Mouse (Mus musculus): ENCODE measurements around the gene C2cd4a.

Gene C2cd4a

GRCm38 (mm10) chr9:67831359-67832045 is 628 bp downstream of the C2cd4a start:
- no peak for DNase-seq

- DNase-seq: peak; percentile 35
Observed at GRCm38 (mm10) chr9:67830411-67831358, 1.4 kb downstream of the C2cd4a start.

- peak; percentile 84 for DNase-seq
Observed at GRCm38 (mm10) chr9:67828182-67828581, 3.9 kb downstream of the C2cd4a start.

GRCm38 (mm10) chr9:67825527-67825926 is 6.6 kb downstream of the C2cd4a start:
- no peak for DNase-seq

- no peak for DNase-seq
Observed at GRCm38 (mm10) chr9:67823131-67823530, 9.0 kb downstream of the C2cd4a start.

- DNase-seq: no peak
Observed at GRCm38 (mm10) chr9:67818668-67818950, 13.5 kb downstream of the C2cd4a start.

- DNase-seq: no peak
Observed at GRCm38 (mm10) chr9:67817898-67818667, 14.0 kb downstream of the C2cd4a start.

- DNase-seq: no peak
Observed at GRCm38 (mm10) chr9:67816172-67816928, 15.8 kb downstream of the C2cd4a start.

GRCm38 (mm10) chr9:67813665-67814337 is 18.3 kb downstream of the C2cd4a start:
- peak; percentile 80 for DNase-seq

GRCm38 (mm10) chr9:67813171-67813570 is 19.0 kb downstream of the C2cd4a start:
- no peak for DNase-seq

- DNase-seq: no peak
Observed at GRCm38 (mm10) chr9:67811116-67811515, 21.0 kb downstream of the C2cd4a start.

- DNase-seq: no peak
Observed at GRCm38 (mm10) chr9:67810527-67810926, 21.6 kb downstream of the C2cd4a start.

- no peak for DNase-seq
Observed at GRCm38 (mm10) chr9:67807000-67807399, 25.1 kb downstream of the C2cd4a start.

- DNase-seq: peak; percentile 83
Observed at GRCm38 (mm10) chr9:67802241-67802640, 29.9 kb downstream of the C2cd4a start.

GRCm38 (mm10) chr9:67799078-67799819 is 32.9 kb downstream of the C2cd4a start:
- DNase-seq: no peak

GRCm38 (mm10) chr9:67795205-67795675 is 36.9 kb downstream of the C2cd4a start:
- DNase-seq: no peak

GRCm38 (mm10) chr9:67794668-67795067 is 37.5 kb downstream of the C2cd4a start:
- DNase-seq: no peak

GRCm38 (mm10) chr9:67794216-67794615 is 37.9 kb downstream of the C2cd4a start:
- no peak for DNase-seq

GRCm38 (mm10) chr9:67793501-67793900 is 38.6 kb downstream of the C2cd4a start:
- no peak for DNase-seq

GRCm38 (mm10) chr9:67792405-67792804 is 39.7 kb downstream of the C2cd4a start:
- no peak for DNase-seq

GRCm38 (mm10) chr9:67787671-67788070 is 44.5 kb downstream of the C2cd4a start:
- DNase-seq: no peak

All from lung, postnatal 36 days (tissue).